Mouse (Mus musculus): ENCODE results near the gene Tent5c.
"Not testable (repeated sequence)": the region's sequence is repeated elsewhere in the genome, so short reads cannot be mapped to it uniquely, and the experiment has no call there.

Tent5c gene

GRCm38 (mm10) chr3:100439088-100439487, 50.0 kb downstream of the Tent5c start:
- DNase-seq (ENCODE audit: low spot score in 2 of 2): no peak

DNA sequence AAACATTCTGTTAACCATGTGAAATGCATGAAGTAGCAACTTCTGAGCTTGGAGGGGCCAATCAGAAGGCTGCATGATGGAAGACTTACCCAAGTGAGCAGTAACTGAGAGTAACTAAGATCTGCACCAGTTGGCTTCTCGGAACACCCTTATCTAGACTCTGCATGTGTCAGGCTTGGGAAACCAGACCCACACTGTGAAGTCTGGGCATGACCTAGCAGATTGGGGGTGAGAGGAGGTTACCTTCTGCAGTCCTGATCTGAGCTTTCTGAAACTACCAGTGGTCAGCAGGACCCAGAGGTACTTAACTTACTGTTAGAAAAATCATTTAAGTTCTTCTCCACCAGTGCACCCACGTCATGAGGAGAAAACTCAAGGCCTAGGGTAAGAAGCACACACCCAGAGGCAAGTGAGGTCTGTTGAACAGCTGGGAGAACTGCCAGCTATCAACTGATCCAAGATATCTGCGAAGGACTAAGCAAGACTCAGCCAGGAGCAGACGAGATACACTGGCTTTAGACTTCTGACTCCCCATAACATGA, 50.6 kb downstream of the Tent5c start:
- DNase-seq (ENCODE audit: low spot score in 2 of 2): no peak

DNA sequence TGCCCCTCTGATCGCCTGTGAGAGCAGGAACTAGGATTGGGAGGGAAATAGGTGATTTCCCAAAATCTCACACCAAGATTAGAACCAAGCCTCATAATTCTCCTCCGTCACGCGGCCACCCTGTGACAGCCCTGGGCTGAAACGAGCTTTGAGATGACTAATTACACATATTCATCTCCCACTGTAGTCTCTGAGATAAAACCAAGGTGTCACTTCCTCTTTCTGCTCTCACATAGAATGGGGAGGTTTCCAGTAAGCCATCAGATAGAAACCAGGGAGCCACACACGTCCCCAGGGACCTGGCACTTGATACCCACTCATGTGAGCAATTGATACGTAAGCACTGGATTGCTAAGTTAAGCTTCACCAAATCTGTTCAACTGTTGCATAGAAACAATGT, 52.4 kb downstream of the Tent5c start:
- DNase-seq (ENCODE audit: low spot score in 2 of 2): no peak

DNA sequence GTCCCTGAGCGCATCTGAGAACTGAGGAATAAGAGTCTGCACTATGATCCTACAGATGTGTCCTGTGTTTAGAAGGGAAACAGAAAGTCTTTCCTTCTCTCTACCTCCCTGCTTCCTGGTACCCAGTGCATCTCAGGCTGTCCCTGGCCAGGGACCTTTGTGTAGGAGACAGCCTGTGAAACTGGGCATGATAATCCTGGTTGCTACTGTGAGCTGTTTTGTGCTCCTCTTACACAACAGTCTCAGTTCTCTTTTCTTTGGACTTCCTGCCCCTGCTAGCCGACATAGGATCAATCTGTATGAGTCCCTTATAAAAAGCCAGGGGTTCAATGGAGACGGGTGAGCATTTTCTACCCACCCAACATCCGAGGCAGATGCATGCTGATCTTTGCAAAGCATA, 57.4 kb downstream of the Tent5c start:
- DNase-seq (ENCODE audit: low spot score in 2 of 2): no peak

GRCm38 (mm10) chr3:100430731-100431130, 58.4 kb downstream of the Tent5c start:
- DNase-seq (ENCODE audit: low spot score in 2 of 2): no peak

GRCm38 (mm10) chr3:100430101-100430500, 59.0 kb downstream of the Tent5c start:
- DNase-seq (ENCODE audit: low spot score in 2 of 2): no peak

DNA sequence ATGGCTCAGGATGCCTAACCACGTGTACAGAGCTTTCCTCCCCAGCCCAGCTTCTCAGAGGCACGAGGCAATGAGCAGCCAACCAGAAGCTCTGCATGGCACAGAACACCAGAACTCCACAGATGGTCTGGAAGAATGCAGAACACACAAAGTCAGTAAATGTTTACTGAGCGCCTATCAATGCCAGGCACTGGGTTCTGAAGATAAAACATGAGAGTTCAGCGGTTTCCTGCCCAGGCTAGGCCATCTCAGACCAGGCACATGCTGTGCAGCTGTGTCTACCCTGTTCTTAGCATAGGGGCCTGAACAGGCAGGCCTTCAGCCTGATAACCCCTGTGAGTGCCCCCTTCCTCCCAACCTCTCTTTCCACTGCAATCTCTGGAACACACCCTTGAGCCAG, 59.5 kb downstream of the Tent5c start:
- no peak for DNase-seq (ENCODE audit: low spot score in 2 of 2)

DNA sequence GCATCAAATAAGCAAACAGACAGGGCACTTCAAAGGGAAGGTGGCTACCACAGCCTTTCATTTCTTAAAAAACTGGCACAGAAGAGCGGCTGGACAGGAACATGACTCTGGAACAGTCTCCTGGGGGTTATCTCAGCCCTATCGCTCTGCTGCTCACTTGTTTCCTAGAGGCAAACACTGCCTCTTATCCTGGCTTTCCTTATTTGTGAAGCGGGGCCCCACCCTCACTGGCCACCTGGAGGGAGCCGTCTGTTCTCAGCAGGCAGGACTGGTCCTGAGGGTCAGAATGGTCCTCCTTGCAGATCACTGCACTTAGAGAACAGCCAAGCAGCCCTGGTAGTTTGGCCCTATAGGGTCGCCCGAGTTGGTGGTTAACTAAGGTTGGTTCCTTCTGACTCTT, 61.6 kb downstream of the Tent5c start:
- no peak for DNase-seq (ENCODE audit: low spot score in 2 of 2)

DNA sequence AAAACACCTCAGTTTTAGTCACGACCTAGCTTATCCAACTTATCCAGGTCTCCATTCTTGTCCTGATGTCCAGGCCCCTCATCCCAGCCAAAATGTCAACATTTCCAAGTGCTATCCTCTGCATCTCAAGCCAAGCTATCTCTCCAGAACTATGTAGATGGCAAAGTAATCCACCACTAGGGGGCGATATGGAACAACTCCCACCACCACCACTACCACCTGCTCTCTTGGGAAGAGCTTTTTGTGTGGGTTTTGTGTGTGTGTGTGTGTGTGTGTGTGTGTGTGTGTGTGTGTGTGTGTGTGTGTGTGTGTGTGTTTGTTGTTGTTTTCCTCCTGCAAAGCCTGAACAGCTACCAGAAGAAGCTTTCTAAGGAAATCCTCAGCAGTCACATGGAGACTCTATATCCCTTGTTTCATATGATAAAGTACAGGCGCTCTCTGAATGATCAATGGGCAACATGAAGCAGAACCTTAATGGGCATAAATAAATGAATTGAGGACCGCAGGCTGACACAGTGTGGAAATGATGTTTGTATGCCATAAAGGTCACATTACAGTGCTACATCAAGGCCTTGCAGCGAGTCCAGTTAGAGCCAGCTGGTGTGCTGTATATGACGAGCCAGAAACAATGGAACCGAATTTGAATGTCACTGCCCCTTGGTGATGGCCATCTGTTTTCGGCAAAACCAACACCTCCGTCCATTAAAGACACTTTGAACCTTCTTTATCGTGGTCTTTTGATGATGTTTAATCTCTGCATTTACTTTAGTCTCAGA, 66.5 kb downstream of the Tent5c start:
- DNase-seq (ENCODE audit: low spot score in 2 of 2): no peak

- no peak for DNase-seq (ENCODE audit: low spot score in 2 of 2)
These were observed 67.8 kb downstream of the Tent5c start for GRCm38 (mm10) chr3:100421354-100421753.

GRCm38 (mm10) chr3:100420691-100421056, 68.5 kb downstream of the Tent5c start:
- DNase-seq (ENCODE audit: low spot score in 2 of 2): no peak

GRCm38 (mm10) chr3:100419962-100420690, 69.0 kb downstream of the Tent5c start:
- DNase-seq (ENCODE audit: low spot score in 2 of 2): no peak

GRCm38 (mm10) chr3:100418387-100418786, 70.7 kb downstream of the Tent5c start:
- DNase-seq (ENCODE audit: low spot score in 2 of 2): no peak

GRCm38 (mm10) chr3:100417772-100418311, 71.3 kb downstream of the Tent5c start:
- DNase-seq (ENCODE audit: low spot score in 2 of 2): no peak

DNA sequence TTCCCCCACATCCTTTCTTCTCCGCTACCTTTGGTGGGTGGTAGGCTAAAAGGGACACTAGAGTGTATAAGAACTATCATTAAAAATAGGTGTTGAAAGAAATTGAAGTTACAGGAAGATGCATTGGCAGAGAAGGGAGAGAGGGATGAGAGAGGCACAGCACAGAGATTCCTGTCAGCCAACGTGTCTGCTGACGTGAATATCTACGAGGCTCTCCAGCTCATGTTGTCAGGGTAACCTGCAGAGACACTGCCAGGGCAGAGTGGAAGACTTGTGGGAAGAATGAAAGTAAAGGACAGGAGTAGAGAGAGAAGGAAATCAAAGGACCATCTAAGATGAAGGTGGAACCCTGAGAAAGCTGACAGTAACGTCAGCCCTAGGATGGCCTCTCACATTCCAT, 73.5 kb downstream of the Tent5c start:
- no peak for DNase-seq (ENCODE audit: low spot score in 2 of 2)

DNA sequence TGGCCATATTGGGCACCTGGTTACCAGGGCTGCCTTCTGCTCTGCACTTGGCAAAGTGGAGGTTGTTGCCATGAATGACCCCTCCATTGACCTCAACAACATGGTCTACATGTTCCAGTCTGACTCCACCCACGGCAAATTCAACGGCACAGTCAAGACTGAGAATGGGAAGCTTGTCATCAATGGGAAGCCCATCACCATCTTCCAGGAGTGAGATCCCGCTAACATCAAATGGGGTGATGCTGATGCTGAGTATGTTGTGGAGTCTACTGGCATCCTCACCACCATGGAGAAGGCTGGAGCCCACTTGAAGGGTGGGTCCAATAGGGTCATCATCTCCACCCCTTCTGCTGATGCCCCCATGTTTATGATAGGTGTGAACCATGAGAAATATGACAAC, 75.5 kb downstream of the Tent5c start:
- not testable (repeated sequence) for DNase-seq (ENCODE audit: low spot score in 2 of 2)

GRCm38 (mm10) chr3:100411945-100412344, 77.2 kb downstream of the Tent5c start:
- no peak for DNase-seq (ENCODE audit: low spot score in 2 of 2)

- DNase-seq (ENCODE audit: low spot score in 2 of 2): no peak
These were observed 79.8 kb downstream of the Tent5c start for GRCm38 (mm10) chr3:100409280-100409679.

- no peak for DNase-seq (ENCODE audit: low spot score in 2 of 2)
These were observed 80.6 kb downstream of the Tent5c start for GRCm38 (mm10) chr3:100408351-100409043.

GRCm38 (mm10) chr3:100402656-100403055, 86.5 kb downstream of the Tent5c start:
- DNase-seq (ENCODE audit: low spot score in 2 of 2): no peak

All from frontal cortex, postnatal 14 days (tissue).